Mouse (Mus musculus): ENCODE measurements around the gene Hmbs.
"Not testable (repeated sequence)": the region's sequence is repeated elsewhere in the genome, so short reads cannot be mapped to it uniquely, and the experiment has no call there.

Gene Hmbs

GRCm38 (mm10) chr9:44320799-44321133 is 23.3 kb downstream of the Hmbs start:
- no peak for DNase-seq

GRCm38 (mm10) chr9:44319887-44320798 is 23.9 kb downstream of the Hmbs start, which contains the start of gene C2cd2l:
Gene C2cd2l, minus strand, starts transcription at chr9:44320285.
- peak; percentile 98 for DNase-seq

GRCm38 (mm10) chr9:44319105-44319886 is 24.7 kb downstream of the Hmbs start:
- DNase-seq, result peak; percentile 54

GRCm38 (mm10) chr9:44318826-44319095 is 25.3 kb downstream of the Hmbs start:
- no peak for DNase-seq

- DNase-seq, result no peak
Observed at GRCm38 (mm10) chr9:44318076-44318825, 25.8 kb downstream of the Hmbs start.

GRCm38 (mm10) chr9:44317452-44317851 is 26.6 kb downstream of the Hmbs start:
- DNase-seq, result no peak

- DNase-seq, result no peak
Observed at GRCm38 (mm10) chr9:44314910-44315309, 29.1 kb downstream of the Hmbs start.

- DNase-seq, result no peak
Observed at GRCm38 (mm10) chr9:44314257-44314547, 29.8 kb downstream of the Hmbs start.

- DNase-seq, result no peak
Observed at GRCm38 (mm10) chr9:44313476-44314256, 30.4 kb downstream of the Hmbs start.

GRCm38 (mm10) chr9:44311136-44312134 is 32.6 kb downstream of the Hmbs start:
- DNase-seq, result no peak

GRCm38 (mm10) chr9:44310750-44311135 is 33.3 kb downstream of the Hmbs start:
- no peak for DNase-seq

- DNase-seq, result no peak
Observed at GRCm38 (mm10) chr9:44309756-44310155, 34.3 kb downstream of the Hmbs start.

GRCm38 (mm10) chr9:44307248-44307647 is 36.8 kb downstream of the Hmbs start:
- DNase-seq, result no peak

GRCm38 (mm10) chr9:44306532-44306931 is 37.5 kb downstream of the Hmbs start:
- DNase-seq, result no peak

- peak; percentile 99 for DNase-seq
Observed at GRCm38 (mm10) chr9:44305466-44306079, 38.5 kb downstream of the Hmbs start, which contains the start of gene Hinfp. Gene Hinfp, minus strand, starts transcription at chr9:44305671.

GRCm38 (mm10) chr9:44300001-44300400 is 44.0 kb downstream of the Hmbs start:
- DNase-seq, result not testable (repeated sequence)

GRCm38 (mm10) chr9:44292490-44292889 is 51.5 kb downstream of the Hmbs start:
- peak; percentile 78 for DNase-seq

- peak; percentile 57 for DNase-seq
Observed at GRCm38 (mm10) chr9:44288959-44289291, 55.1 kb downstream of the Hmbs start.

- DNase-seq, result peak; percentile 88
Observed at GRCm38 (mm10) chr9:44288076-44288958, 55.7 kb downstream of the Hmbs start, which contains the start of gene Abcg4. Gene Abcg4, minus strand, starts transcription at chr9:44288615.
